Mouse (Mus musculus): Measurements from ENCODE around the gene Ppp1r36.

The Ppp1r36 gene

DNA sequence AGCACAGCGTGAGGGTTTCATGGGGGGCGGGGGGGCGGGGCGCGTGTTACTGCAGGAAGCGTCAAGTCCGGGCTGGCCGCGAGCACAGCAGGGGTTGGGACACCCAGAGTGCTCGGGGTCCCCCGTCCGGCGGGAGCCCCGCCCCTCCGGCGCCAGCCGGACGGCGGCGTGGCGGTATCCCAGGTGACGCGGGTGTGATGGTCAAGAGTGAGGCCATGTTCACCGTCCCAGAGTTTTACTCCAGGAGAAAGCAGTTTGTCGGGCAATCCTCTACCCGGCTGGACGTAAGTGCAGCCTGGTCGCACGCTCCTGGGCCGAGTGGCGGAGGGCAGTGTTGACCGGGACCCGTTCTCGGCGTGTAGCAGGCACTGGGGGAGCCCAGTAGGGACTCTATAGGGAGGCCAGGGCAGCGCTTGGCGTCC, at the start of gene Ppp1r36:
Gene Ppp1r36, plus strand, starts transcription at position 106 of the 422 bp plus-strand sequence.
- 4% methylated on average over 37 of the region's 37 CpGs for WGBS

DNA sequence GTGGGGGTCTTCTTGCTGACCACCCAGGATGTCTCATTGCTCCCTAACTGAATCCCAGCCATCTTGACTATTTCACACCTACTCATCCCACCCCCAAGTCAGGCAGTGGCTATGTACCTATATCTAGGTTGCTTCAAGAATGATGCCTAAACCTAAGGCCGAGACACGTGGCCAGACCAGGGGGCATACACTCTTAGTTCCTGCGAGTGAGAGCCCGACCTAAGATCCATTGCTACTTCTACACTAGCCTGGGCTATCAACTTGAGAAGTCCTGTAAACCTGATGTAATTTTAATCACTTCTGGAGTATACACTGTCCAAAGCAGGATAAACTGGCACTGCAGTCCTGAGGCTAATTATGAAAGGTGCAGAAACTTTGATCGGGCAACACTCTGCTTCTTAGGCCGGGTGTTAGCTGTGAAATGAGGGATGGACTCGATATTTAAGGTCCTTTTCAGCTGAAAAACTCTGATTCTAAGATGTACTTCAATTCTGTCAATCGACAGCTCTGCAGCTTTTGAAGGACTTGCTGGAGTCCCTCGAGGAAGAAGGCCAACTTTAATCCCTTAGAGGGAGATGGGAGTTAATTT, 49.0 kb upstream of the Ppp1r36 start:
- 11% methylated on average over 9 of the region's 9 CpGs for WGBS

DNA sequence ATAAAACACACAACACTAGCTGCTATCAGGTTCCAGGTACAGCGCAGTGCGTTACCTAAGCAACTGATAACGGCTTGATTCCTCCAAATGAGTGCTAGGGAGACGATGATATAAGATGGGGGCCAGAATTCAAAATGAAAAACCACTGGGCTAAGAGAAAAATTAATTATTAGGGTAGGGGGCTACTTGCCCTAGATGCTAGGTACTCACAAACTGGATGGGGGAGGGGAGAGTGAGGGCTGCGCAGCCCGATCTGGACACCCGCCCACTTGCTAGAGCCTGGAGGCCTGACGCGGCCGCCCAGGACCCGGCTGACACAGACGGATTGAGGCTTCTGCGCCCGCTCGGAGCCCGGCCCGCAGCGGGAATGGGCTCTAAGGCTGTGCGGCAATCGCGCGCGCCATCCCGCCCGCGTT, 48.5 kb upstream of the Ppp1r36 start:
- WGBS: 3% methylated on average over 26 of the region's 26 CpGs

DNA sequence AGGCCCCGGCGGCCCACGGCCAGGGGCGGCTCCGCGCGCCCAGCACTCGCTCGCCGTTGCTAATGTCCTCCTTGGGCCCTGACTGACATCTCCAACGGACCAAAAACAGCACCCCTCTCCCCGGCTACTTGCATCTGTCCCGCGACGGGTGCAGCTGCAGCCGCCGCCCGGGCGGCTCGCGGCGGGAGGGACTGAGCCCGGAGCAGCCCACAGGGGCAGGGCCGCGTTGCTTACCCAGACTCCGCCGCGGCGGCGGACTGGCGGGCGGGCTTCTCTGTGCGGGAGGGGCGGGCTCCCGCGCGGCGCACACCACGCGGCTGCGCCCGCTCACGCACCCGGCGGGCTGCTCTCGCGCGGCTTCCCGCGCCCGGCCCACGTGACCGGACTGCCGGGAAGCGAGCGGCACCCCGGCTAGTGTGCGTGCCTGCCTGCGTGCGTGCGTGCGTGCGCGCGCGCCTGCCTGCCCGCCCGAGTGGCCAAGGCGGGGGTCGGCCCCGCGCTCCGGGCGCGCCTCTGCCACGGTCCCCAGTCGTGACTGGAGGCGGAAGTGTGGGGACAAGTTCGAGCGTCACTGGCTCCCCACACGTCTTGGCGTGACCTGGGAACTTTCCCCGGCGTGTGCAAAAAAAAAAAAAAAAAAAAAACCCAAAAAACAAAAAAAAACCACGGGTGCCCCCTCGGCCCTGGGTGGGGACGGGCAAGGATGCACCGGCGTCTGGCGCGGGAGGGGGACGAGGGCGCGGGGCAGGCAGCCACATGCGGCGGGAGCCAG, 47.9 kb upstream of the Ppp1r36 start, which contains the start of gene Zbtb25:
Gene Zbtb25, minus strand, starts transcription at position 397 of the 772 bp plus-strand sequence.
- WGBS: under 1% methylated on average over 96 of the region's 96 CpGs

DNA sequence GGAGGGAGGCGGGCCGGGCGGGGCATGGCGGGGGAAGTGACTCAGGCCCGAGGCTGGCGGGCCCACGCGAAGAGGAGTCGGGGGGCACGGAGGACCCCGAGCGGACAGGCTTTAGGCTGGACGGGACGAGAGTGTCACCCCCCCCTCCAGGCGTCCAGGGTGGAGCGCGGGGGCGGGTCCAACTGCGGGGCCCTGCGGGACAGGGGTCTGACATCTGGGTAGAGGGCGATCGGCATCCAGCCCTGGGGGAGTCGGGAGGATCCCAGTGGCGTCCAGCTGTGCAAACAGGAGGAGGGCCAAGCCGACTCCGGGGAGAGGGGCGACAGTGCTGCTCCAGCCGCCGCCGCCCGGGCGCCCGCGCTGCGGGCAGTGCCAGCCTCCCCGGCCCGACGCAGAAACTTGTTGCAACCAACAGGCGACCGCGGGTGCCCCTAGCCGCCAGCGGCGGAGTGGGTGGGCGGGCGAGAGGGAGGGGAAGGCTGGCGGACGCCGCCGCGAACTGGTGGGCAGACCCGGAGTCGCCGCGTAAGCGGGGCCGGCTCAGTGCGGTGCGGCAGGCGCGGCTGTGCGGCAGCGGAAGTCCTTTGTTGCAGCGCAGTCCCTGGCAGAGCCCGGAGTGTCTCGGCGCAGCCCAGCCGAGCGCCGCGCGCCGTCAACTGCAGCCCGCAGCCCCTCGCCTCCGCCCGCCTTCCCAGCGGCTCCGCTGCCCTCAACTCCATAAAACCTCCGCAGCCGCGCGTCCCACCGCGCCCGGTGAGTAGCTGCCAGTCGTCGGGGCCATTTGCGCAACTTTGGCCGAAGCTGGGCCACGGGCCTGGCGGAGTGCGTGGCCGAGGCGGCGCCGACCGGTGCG, 47.1 kb upstream of the Ppp1r36 start, which contains the start of gene Zbtb1:
Gene Zbtb1, plus strand, starts transcription at position 289 of the 853 bp plus-strand sequence.
- WGBS: under 1% methylated on average over 99 of the region's 99 CpGs

DNA sequence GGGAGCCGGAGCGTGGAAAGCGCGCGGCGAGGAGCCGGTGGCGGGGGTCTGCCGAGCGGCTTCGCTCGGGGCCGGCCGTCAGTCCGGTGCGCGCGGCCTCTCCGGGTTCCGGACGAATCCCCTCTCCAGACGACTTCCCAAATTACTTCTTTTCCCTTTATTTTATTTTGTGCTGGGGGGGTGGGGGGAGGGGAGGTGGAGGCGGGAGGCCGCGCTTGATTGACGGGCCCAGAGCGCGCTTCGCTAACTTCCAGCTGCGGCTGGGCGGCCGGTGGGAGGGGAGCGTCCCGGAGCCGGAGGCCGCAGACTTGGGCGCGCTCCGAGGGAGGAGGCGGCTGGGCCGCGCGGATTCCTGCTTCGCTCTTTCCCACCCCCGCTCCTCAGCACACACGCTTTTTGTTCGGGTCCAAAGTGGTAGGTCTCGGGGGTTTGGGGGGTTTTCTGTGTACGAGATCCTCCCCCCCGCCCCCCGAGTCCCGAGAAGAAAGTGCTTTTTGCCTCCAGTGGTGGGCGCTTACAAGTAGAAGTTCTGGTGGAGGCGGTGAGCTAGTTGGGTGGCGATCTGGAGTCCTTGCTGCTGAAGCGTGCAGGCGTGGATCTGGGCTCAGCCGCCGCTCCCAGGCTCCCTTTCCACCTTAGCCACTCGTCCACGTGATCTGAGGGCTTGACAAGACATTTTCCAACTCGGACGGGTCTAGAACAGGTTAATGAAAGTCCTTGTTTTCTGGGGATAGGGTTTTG, 46.3 kb upstream of the Ppp1r36 start:
- under 1% methylated on average over 63 of the region's 63 CpGs for WGBS

DNA sequence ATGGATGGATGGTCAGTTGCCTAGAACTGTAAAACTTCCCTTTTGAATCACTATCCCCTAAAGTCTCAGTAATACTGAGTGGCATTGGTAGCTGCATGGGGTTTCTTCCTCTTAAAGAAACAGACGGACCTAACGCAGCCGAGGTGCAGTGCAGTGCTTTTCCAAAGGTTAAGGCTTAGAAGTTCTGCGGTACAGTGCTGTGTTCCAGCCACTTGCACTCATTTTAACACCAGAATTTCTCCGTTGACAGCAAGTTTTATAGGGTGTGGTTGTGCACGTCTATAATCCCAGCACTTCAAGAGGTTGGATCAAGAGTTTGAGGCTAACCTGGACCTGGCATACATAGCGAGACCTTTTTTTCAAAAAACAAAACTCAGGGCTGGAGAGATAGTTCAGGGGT, 45.3 kb upstream of the Ppp1r36 start:
- 58% methylated on average over 7 of the region's 7 CpGs for WGBS

DNA sequence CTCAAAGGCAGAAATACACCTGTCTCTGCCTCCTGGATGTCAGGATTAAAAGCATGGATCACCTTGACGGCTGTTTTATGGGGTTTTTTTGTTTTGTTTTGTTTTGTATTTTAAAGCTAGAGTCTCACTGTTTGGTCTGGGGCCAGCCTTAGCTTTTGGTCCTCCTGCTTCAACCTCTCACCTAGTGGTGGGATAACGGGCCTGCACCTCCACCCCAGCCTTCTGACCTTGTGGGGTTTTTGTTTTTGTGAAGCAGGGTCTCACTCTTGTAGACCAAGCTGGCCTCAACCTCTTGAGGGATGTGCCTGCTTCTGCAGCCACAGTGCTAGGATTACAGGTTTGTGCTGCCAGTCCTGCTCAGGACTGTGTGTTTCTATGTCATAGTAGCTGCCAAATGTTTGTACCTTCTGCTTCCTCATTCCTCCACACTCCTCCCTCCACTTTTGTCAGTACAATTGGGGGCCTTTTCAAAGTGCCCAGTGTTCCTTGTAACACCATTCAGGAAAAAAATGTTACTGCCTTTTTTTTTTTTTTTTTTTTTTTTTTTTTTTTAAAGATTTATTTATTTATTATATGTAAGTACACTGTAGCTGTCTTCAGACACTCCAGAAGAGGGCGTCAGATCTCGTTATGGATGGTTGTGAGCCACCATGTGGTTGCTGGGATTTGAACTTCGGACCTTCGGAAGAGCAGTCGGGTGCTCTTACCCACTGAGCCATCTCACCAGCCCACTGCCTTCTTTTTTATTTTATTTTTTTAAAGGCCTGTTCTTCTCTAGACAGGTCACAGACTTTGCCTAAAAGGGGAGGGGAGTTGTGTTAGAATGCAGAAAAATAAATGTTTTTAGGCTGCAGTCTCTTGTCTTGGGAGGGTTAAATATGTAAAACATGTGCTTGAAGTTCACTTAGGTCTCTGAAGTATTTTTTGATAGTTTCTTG, 44.2 kb upstream of the Ppp1r36 start:
- WGBS: 84% methylated on average over 5 of the region's 7 CpGs

DNA sequence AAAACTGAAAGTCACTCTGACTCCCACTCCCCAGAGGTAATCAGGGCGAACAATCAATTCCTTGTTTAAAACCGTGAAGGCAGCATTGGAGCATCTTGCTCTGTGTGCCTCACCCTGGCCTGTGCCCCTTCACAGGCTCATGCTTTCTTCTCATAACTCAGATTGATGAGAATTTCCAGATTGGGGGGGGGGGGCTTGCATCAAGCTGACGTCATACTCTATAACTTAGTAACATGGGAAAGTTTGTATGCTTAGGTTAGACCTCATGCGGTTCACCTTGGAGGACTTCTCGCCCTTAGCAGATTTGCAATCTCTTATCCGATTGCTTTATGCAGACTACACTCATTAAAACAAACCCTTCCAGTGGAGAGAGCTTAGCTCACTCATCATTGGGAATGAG, 43.3 kb upstream of the Ppp1r36 start:
- WGBS: 78% methylated on average over 6 of the region's 6 CpGs

DNA sequence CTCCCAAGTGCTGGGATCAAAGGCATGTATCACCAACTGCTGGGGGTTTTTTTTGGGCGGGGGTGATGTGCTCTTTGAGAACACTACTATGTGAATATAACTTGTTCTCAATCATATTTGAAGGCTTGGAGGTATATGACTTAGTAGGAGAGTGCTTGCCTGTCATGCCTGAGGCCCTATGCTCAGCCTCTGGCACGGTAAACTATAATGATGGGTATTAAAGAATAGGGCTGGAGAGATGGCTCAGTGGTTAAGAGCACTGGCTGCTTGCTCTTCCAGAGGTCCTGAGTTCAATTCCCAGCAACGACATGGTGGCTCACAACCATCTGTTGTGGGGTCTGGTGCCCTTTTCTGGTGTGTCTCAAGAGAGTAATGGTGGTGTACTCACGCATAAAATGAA, 42.4 kb upstream of the Ppp1r36 start:
- WGBS: 85% methylated on average over 4 of the region's 4 CpGs

DNA sequence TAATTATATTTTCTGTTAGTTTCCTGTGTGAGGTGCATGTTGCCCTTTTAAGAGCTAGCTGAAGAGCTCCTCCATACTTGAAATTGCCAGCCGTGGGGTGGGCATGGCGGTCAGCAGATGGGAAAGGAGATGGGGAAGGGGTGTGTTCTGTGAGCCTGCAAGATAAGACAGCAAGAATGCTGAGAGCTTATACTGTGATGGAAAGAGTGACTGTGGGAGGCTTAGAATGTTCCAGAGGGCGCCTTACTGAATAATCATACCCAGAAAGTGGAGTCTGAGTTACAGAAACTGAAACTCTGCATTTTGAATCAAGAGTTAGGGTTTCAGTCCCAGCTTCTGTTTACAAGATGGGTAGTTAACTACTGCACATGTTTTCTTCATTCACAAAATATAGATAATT, 41.8 kb upstream of the Ppp1r36 start:
- WGBS: 88% methylated on average over 3 of the region's 3 CpGs

DNA sequence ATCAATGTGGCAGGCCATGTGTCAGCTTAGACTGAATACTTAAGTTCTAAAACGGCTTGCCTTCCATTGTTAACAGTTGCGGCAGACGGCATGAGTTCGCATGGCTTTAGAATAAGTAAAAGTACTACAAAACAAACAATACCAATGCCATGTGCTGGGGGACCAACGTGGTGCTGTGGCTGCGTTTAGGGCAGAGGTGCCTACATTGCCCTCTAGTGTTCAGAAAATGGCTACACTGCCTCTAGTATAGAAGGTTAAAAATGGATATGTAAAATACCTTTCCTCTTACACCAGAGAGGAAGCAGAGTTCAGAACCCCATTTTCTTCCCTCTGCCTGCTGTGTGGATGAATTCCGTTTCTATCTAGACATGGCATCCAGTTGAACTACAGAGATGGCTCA, 40.7 kb upstream of the Ppp1r36 start:
- 37% methylated on average over 7 of the region's 7 CpGs for WGBS

DNA sequence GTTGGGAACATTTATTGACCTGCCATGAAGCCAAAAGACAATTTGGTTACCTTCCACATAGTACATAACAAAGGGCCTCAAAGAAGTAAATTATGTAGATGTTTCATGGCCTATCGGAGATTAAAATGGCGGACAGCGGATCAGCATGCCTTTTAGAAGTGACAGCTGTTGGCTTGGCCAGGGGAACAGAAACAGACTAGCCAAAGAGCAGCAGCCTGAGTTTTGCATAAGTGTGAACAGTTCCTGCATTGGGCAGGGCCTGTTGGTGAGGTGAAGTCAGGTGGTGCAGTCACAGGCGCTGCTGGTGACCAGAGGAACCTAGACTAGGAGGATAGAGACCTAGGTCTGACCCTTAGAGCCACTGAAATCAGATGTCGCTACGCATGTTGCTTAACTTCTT, 40.3 kb upstream of the Ppp1r36 start:
- WGBS: 97% methylated on average over 6 of the region's 6 CpGs

DNA sequence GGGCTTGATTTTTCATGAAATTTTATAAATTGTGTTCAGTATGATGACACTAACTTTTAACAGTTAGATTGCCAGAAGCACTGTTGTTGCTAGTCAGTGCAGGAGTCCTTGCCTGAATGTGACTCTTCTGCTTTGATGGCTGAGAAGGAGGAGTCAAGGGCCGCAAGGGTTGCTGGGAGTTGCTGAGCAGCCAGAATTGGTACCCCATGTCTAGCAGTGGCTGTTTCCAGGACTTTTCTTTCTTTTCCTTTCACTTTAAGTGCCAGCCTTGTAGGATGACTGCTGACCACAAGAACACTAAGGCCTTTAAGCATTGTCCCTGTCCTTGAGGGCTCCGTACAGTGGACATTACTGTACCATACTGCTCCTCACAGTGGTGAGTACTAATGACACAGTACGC, 39.6 kb upstream of the Ppp1r36 start:
- 80% methylated on average over 3 of the region's 3 CpGs for WGBS

DNA sequence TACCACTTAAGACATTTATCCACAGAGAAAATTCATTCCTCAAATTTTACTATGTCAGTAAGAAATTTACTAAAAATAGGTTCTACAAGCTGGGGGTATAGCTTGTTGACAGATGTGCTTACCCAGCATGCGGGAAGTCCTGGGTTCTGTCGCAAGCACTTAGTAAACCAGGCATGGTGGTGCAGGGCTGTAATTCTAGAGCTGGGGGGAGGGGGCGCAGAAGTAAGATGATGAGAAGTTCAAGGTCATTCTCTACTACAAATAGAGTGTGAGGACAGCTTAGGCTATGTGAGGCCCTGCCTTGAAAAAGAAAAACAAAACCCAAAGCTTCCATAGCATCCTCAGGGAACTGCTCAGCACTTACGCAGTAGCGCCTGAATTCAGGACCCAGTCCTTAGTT, 38.8 kb upstream of the Ppp1r36 start:
- WGBS: 92% methylated on average over 5 of the region's 5 CpGs

DNA sequence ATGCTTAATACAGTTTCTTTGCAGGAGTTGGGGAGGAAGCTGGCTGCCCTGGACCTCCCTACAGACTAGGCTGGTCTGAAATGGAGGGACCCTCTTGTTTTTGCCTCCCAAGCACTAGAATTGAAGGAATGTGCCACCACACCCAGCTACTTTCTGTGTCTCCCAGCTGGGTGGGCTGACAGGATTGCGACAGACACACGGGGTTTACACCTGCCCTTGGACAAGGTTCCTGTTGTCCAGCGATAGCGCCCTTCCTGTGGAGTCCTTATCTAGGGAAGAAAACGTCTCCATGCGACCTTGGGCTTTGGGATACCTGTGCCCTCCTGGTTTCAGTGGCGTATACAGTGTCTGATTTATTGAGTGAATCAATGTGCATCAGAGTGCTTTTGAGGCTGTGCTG, 37.2 kb upstream of the Ppp1r36 start:
- WGBS: 85% methylated on average over 7 of the region's 7 CpGs

DNA sequence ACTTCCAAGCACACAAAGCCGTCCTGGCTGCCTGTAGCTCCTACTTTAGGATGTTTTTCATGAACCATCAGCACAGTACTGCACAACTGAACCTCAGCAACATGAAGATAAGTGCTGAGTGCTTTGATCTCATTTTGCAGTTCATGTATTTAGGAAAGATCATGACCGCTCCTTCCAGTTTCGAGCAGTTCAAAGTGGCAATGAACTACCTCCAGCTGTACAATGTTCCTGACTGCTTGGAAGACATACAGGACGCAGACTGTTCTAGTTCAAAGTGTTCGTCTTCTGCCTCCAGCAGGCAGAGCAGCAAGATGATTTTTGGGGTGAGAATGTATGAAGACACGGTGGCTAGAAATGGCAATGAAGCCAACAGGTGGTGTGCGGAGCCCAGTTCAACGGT, 32.0 kb upstream of the Ppp1r36 start:
- 93% methylated on average over 8 of the region's 8 CpGs for WGBS

DNA sequence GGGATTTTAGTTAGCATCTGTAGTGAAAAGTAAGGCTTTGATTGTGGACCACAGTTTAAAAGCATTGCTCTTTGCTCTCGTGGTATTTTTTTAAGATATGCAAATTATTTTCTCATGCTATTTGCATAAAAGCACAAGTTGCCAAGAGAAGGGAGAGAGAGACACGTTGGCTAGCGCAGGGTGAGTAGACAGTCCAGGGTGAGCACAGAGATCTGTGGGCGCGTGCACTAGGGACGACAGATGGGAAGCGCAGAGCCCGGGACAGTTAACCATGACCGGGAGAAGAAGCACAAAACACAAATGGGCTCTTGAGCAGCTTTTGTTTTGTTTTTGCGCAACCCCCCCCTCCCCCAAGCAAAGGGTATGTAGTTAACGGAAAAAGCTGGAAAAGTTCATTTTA, 28.5 kb upstream of the Ppp1r36 start:
- 55% methylated on average over 11 of the region's 11 CpGs for WGBS

DNA sequence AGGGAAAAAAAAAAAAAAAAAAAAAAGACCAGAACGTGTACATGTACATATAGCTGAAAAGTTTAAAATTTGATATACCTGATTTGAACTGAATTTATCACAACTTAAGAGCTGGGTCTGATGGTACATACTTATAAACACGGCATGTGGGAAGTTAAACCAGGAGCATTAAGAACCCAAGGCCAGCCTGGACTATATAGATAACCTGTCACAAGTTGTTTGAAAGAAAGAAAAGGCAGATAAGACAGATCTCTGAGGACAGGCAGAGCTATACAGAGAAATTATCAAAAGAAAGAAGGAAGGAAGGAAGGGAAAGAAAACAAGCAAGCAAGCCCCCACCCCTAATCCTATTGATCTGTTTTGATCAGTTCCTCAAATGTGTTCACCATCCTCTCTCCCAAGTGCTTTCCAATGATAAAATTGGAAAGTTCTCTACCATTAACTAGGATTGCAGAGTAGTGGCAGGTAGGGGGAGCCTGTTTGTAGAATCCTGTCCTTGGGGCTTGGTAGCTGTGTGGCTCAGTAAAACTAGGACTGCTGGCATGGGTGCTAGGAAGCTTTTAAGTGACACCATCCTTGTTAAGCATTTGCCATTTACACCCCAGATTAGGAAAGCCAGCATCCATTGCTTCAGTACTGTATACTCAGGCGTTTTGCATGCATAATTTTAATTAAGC, 25.6 kb upstream of the Ppp1r36 start:
- WGBS: 86% methylated on average over 3 of the region's 3 CpGs

DNA sequence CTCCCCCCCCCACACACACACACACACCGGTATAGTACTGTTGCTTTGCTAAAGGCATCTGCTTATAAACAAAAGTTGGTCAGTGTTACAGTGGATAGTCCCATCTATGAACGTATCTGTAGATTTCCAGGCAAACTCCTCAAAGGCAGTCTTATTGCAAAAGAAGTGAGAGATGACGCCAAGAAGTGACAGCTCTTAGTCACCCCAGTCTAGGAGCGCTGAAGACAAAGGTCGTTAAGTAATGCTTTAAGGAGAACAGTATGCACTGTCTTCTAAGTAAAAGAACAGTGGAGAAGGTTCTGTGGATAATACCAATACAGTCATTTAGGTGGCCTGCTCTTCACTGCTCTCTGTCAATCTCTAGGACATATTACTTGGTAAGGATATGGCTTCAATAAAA, 24.4 kb upstream of the Ppp1r36 start:
- 77% methylated on average over 5 of the region's 5 CpGs for WGBS
